Mouse (Mus musculus): Measurements from ENCODE around the gene Rab22a. TPM values are rescaled to one million over a fixed set of nuclear protein-coding genes. Genes with fewer than 3 reads are reported as not detected.

The Rab22a gene
- total and polyA plus RNA-seq, 2 experiments from 2014 or later: 25.2 to 31.4 TPM

DNA sequence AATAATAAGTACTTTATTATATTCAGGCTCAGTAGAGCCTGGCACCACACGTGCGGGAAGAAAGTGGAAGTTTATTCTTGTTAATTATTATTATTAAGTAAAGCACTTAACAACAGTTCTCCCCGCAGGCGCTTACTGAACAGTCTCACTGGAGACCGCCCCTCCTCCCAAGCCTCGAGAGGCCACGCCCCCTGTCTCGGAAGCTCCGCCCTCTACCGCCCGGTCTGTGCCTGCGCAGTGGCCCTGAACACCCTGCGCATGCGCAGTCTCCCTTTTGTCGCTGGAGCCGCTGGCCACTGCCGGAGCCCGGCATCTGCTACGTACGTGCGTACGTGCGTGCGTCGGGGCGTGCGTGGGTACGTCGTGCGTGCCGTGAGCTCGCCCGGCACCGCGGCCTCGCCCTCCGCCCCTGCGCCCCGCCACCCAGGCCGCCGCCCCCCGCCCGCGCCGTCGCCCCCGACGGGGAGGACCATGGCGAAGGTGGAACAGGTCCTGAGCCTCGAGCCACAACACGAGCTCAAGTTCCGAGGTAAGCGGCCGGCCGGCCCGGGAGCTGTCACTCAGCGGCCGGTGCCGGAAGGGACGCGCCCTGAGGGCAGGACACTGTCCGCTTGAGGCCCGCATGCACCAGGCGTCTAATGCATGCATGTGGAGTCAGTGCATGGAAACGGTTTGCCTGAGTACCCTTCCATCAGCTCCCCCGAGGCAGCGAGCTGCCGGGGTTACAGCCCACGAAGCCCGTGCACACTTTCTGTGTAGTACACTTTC, 77.8 kb downstream of the Rab22a start, which contains the start of gene Vapb:
TSS of gene Vapb (plus strand) at position 290 of the 768 bp plus-strand sequence.
- H3K4me2 ChIP-seq (ENCODE audit: low read depth, low read length): peak within 1 kb of the TSS; percentile 83
- TF ChIP-seq EP300 (IDR thresholded peaks at IDR 0.05; ENCODE audit: low read depth): no peak
- peak; percentile 21; the same call in 1 of the 2 replicates for TF ChIP-seq CTCF (IDR thresholded peaks at IDR 0.05; ENCODE audit: low read depth)
- DNase-seq (ENCODE audit: low spot score) (peak; percentile 97), ATAC-seq (ENCODE audit: insufficient read depth, low read depth) (peak; percentile 100)
- peak within 1 kb of the TSS; percentile 70 for H3K27ac ChIP-seq (ENCODE audit: low read depth)
- peak within 1 kb of the TSS; percentile 91 for H3K4me3 ChIP-seq (ENCODE audit: low read depth, low read length)
- H3K27me3 ChIP-seq (ENCODE audit: control insufficient read depth, insufficient read depth, low read length): no peaks in the 10 kb centered on the region
- WGBS: under 1% methylated on average over 70 of the region's 70 CpGs
- no peaks in the 10 kb centered on the region for H3K36me3 ChIP-seq (replicated peaks; ENCODE audit: control insufficient read depth, insufficient read depth, low read length)
- peaks cover 9% of the 10 kb centered on the region; the same call in 1 of the 2 replicates for H3K4me1 ChIP-seq (ENCODE audit: control insufficient read depth, insufficient read depth)
- H3K9me3 ChIP-seq (replicated peaks; ENCODE audit: control insufficient read depth, low read length): no peaks in the 10 kb centered on the region
- peak within 1 kb of the TSS; percentile 80 for H3K9ac ChIP-seq (replicated peaks; ENCODE audit: low read depth, low read length)

DNA sequence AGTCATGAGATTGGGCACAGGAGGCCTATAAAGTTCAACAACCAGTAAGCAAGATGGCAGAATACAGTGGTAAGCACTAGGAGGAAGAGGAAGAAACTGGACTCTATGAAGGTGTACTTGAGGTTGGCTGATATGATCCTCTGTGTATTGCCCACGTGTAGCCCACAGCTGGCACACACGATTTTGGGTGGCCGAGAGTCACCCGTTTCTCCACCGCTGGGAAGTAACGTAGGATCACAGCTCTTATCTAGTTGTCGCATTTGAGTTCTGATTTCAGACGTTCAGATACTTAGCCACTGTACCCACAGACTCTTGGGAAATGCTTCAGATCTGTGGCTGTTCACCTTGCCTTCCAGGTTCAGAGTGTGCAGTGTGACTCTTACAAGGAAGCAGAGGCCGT, 78.7 kb downstream of the Rab22a start:
- TF ChIP-seq CTCF (IDR thresholded peaks at IDR 0.05; ENCODE audit: low read depth) (no peak), EP300 (IDR thresholded peaks at IDR 0.05; ENCODE audit: low read depth) (no peak)
- DNase-seq (ENCODE audit: low spot score): no peak
- H3K27me3 ChIP-seq (ENCODE audit: control insufficient read depth, insufficient read depth, low read length): no peaks in the 10 kb centered on the region
- H3K4me2 ChIP-seq (ENCODE audit: low read depth, low read length): peak overlapping the region; percentile 83
- ATAC-seq (ENCODE audit: insufficient read depth, low read depth): no peak
- H3K4me3 ChIP-seq (ENCODE audit: low read depth, low read length): peak overlapping the region; percentile 91
- 63% methylated on average over 9 of the region's 9 CpGs for WGBS
- H3K27ac ChIP-seq (ENCODE audit: low read depth): no peak overlapping the region
- peaks cover 9% of the 10 kb centered on the region; the same call in 1 of the 2 replicates for H3K4me1 ChIP-seq (ENCODE audit: control insufficient read depth, insufficient read depth)
- H3K36me3 ChIP-seq (replicated peaks; ENCODE audit: control insufficient read depth, insufficient read depth, low read length): no peaks in the 10 kb centered on the region
- no peaks in the 10 kb centered on the region for H3K9me3 ChIP-seq (replicated peaks; ENCODE audit: control insufficient read depth, low read length)
- H3K9ac ChIP-seq (replicated peaks; ENCODE audit: low read depth, low read length): peak overlapping the region; percentile 80; the same call in 1 of the 2 replicates

DNA sequence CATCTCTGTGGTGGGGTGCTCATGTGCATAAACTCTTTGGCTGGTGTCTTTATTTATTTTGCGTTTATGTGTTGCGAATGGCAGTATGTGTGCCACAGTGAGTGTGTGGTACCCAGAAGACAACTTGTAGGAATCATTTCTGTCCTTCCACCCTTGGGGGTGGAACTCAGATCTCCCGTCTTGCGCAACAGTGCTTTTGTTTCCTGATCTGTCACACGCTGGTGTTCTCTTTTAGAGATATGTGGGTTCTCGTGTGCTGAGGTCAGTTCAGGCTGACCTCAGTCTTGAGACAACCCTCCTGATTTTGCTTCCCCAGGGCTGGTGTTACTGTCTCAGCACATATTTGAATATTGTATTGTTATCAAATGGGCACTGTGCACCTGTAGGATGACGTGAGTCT, 79.5 kb downstream of the Rab22a start:
- no peak for DNase-seq (ENCODE audit: low spot score)
- no peak overlapping the region for H3K9ac ChIP-seq (replicated peaks; ENCODE audit: low read depth, low read length)
- no peaks in the 10 kb centered on the region for H3K36me3 ChIP-seq (replicated peaks; ENCODE audit: control insufficient read depth, insufficient read depth, low read length)
- ATAC-seq (ENCODE audit: insufficient read depth, low read depth): no peak
- H3K4me3 ChIP-seq (ENCODE audit: low read depth, low read length): no peak overlapping the region
- H3K27ac ChIP-seq (ENCODE audit: low read depth): no peak overlapping the region
- peaks cover 9% of the 10 kb centered on the region; the same call in 1 of the 2 replicates for H3K4me1 ChIP-seq (ENCODE audit: control insufficient read depth, insufficient read depth)
- H3K27me3 ChIP-seq (ENCODE audit: control insufficient read depth, insufficient read depth, low read length): no peaks in the 10 kb centered on the region
- TF ChIP-seq EP300 (IDR thresholded peaks at IDR 0.05; ENCODE audit: low read depth) (no peak), CTCF (IDR thresholded peaks at IDR 0.05; ENCODE audit: low read depth) (no peak)
- 86% methylated on average over 7 of the region's 7 CpGs for WGBS
- no peak overlapping the region for H3K4me2 ChIP-seq (ENCODE audit: low read depth, low read length)
- no peaks in the 10 kb centered on the region for H3K9me3 ChIP-seq (replicated peaks; ENCODE audit: control insufficient read depth, low read length)

DNA sequence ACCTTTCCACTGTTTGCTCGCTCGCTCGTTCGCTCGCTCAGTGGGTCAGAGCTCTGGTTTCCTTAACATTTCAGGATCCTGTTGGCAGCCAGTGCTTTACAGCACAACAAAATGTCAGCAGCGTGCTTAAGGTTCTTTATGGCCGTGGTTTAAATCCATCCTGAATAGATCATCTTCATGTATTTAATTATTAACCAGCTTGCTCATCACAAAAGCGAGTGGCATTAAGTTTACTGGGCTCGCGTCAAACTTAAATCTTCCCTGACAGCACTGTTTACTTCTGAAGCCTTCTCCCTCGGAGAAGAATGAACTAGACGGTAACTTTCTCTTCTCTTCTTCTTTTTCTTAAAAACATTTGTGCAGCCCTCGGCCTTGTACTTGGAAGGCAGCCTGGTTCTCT, 82.5 kb downstream of the Rab22a start:
- Histone ChIP-seq H3K4me3 (ENCODE audit: low read depth, low read length) (no peak overlapping the region), H3K36me3 (replicated peaks; ENCODE audit: control insufficient read depth, insufficient read depth, low read length) (no peaks in the 10 kb centered on the region), H3K27me3 (ENCODE audit: control insufficient read depth, insufficient read depth, low read length) (no peaks in the 10 kb centered on the region), H3K9me3 (replicated peaks; ENCODE audit: control insufficient read depth, low read length) (no peaks in the 10 kb centered on the region), H3K4me1 (ENCODE audit: control insufficient read depth, insufficient read depth) (peaks cover 9% of the 10 kb centered on the region; the same call in 1 of the 2 replicates), H3K9ac (replicated peaks; ENCODE audit: low read depth, low read length) (no peak overlapping the region), H3K4me2 (ENCODE audit: low read depth, low read length) (no peak overlapping the region), H3K27ac (ENCODE audit: low read depth) (no peak overlapping the region)
- no peak for DNase-seq (ENCODE audit: low spot score)
- no peak for ATAC-seq (ENCODE audit: insufficient read depth, low read depth)
- no peak for TF ChIP-seq CTCF (IDR thresholded peaks at IDR 0.05; ENCODE audit: low read depth)
- TF ChIP-seq EP300 (IDR thresholded peaks at IDR 0.05; ENCODE audit: low read depth): no peak
- WGBS: 90% methylated on average over 13 of the region's 13 CpGs

DNA sequence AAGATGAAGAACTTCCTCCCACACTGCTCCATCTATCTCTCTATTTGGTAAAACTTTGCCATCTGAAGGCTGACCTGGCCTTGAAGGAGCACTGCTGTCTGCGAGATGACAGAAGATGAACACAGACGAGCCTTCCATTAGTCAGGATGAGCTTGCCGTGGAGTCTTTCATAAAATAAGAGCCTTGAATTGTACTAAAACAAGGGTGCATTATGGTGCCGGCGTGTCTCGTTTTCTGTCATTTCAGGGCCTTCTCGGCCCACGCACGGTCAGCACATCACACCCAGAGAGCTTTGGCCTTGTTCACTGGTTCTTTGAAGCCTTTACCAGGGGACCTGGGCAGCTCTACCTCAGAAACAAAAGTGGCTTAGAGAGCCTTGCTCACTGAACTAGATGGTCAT, 83.2 kb downstream of the Rab22a start:
- DNase-seq (ENCODE audit: low spot score): no peak
- 88% methylated on average over 9 of the region's 9 CpGs for WGBS
- Histone ChIP-seq H3K9me3 (replicated peaks; ENCODE audit: control insufficient read depth, low read length) (no peaks in the 10 kb centered on the region), H3K9ac (replicated peaks; ENCODE audit: low read depth, low read length) (no peak overlapping the region), H3K4me2 (ENCODE audit: low read depth, low read length) (no peak overlapping the region), H3K4me3 (ENCODE audit: low read depth, low read length) (no peak overlapping the region), H3K4me1 (ENCODE audit: control insufficient read depth, insufficient read depth) (peaks cover 9% of the 10 kb centered on the region; the same call in 1 of the 2 replicates), H3K36me3 (replicated peaks; ENCODE audit: control insufficient read depth, insufficient read depth, low read length) (no peaks in the 10 kb centered on the region), H3K27ac (ENCODE audit: low read depth) (no peak overlapping the region), H3K27me3 (ENCODE audit: control insufficient read depth, insufficient read depth, low read length) (no peaks in the 10 kb centered on the region)
- no peak for ATAC-seq (ENCODE audit: insufficient read depth, low read depth)
- no peak for TF ChIP-seq CTCF (IDR thresholded peaks at IDR 0.05; ENCODE audit: low read depth)
- TF ChIP-seq EP300 (IDR thresholded peaks at IDR 0.05; ENCODE audit: low read depth): no peak

Data from heart, postnatal 0 days (tissue).